Mouse (Mus musculus): ENCODE data around the gene Sgk2. TPM values are rescaled to one million over a fixed set of nuclear protein-coding genes. Genes with fewer than 3 reads are reported as not detected.

Gene Sgk2
- polyA plus RNA-seq, 1 experiment from 2014 or later: not detected

DNA sequence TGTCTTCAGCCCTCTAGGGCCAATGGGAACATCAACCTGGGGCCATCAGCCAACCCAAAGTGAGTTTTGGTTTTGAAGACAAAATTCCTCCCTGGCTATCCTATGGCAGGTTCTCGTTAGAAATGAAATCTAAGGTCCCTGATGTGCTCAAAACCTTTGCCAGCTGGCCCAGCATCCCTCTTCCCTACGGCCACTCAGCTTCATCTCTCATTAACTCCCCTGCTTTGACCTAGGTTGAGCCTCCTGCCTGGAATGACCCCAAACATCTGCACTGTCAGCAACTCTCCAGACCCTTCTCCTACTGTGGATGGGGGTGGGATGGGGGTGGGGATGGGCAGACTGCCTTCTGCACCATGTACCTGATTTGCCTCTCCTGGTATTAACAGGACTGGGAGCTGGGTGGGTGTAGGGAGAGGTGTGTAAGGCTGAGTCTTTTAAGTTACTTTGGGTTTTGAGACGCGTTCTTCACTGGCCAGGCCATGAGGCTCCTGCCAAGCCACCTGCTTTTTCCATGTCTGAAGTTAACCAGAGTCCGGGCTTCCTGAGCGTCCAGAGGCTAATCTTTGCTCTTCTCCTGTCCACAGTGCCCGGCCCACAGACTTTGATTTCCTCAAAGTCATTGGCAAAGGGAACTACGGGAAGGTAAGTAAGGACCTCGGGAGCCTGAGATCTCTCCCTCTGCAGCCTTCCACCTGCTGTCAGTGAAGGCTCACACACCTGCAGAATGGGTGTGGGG, 6.9 kb downstream of the Sgk2 start:
- Histone ChIP-seq H3K4me1 (peaks cover 5% of the 10 kb centered on the region; the same call in 1 of the 2 replicates), H3K4me2 (replicated peaks) (no peak overlapping the region), H3K27me3 (0 out of 2 replicates have a peak, but pooled peaks cover 3% of the 10 kb centered on the region), H3K9ac (no peak overlapping the region), H3K4me3 (no peak overlapping the region), H3K9me3 (replicated peaks) (no peaks in the 10 kb centered on the region), H3K36me3 (no peaks in the 10 kb centered on the region), H3K27ac (no peak overlapping the region)
- WGBS: 83% methylated on average over 9 of the region's 9 CpGs
- no peak for ATAC-seq (ENCODE audit: low FRiP score)

DNA sequence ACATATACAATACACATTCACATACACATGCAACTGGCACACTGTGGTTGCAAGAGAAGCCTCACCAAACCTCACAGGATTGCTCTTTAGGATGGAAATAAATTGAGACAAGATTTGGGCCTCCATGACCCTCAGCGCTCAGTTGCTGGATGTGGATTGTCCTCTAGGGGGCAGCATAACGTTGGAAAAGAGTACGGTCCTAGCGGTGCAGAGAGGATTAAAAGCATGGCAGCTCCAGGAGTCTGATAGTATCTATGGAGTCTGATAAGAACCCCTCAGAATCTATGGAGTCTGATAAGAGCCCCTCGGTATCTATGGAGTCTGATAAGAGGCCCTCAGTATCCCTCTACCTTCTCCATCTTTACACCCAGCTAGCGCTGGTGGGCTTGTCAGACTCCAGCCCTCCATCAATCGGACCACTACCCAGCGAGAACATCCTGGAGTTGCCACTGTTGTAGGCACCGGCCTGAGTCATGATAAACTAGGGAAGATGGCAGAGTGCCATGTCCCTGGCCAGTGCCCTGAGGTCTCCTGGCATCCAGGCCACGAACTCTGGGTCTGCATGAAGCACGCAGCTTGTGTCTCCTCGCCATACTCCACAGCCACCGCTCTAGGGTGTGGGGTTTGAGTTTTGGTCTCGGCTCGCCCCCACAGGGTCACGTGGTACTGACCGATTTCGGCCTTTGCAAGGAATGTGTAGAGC, 11.5 kb downstream of the Sgk2 start:
- no peaks in the 10 kb centered on the region for H3K36me3 ChIP-seq
- peaks cover 5% of the 10 kb centered on the region; the same call in 1 of the 2 replicates for H3K4me1 ChIP-seq
- H3K4me2 ChIP-seq (replicated peaks): peak overlapping the region; percentile 39
- H3K9ac ChIP-seq: no peak overlapping the region
- no peak overlapping the region for H3K27ac ChIP-seq
- peak; percentile 56 for ATAC-seq (ENCODE audit: low FRiP score)
- no peaks in the 10 kb centered on the region for H3K9me3 ChIP-seq (replicated peaks)
- H3K4me3 ChIP-seq: peak overlapping the region; percentile 12
- 29% methylated on average over 18 of the region's 18 CpGs for whole genome bisulfite sequencing
- H3K27me3 ChIP-seq: 0 out of 2 replicates have a peak, but pooled peaks cover 3% of the 10 kb centered on the region

DNA sequence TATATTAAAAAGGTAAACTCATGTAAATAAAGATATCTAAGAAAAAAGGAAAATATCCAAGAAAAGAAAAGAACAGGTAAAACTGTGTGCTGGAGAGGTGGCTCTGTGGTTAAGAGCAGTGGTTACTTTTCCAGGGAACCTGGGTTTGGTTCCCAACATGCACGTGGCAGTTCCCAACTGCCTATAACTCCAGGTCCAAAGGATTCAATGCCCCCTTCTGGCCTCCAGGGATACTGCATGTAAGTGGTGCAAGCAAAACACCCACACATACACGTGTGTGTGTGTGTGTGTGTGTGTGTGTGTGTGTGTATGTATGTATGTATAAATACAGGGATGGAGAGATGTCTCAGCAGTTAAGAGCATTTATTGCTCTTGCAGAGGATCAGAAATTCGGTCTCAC, 12.6 kb downstream of the Sgk2 start:
- H3K27ac ChIP-seq: no peak overlapping the region
- no peak for ATAC-seq (ENCODE audit: low FRiP score)
- peaks cover 5% of the 10 kb centered on the region; the same call in 1 of the 2 replicates for H3K4me1 ChIP-seq
- 39% methylated on average over 3 of the region's 3 CpGs for WGBS
- H3K9me3 ChIP-seq (replicated peaks): no peaks in the 10 kb centered on the region
- H3K9ac ChIP-seq: no peak overlapping the region
- H3K4me3 ChIP-seq: no peak overlapping the region
- H3K4me2 ChIP-seq (replicated peaks): no peak overlapping the region
- H3K27me3 ChIP-seq: no peaks in the 10 kb centered on the region
- H3K36me3 ChIP-seq: no peaks in the 10 kb centered on the region

DNA sequence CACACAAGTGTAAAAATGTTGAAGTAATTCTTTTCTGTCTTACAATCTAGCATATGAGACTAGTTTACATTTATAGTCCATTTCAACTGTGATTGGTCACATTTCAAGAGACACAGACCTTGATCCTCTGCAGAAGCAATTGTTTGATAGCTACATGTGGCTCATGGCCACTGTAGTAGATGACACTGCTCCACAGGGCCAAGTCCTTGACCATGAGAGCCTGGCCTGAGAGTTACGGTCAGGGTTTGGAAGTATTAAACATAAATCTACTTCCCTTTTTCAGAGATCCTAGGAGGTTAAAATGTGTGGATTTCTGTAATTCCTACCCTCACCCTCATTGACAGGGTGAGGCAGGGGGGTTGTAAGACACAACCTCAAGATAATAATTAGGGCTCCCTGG, 13.9 kb downstream of the Sgk2 start:
- H3K4me2 ChIP-seq (replicated peaks): no peak overlapping the region
- 95% methylated on average over 1 of the region's 1 CpGs for WGBS
- no peak for ATAC-seq (ENCODE audit: low FRiP score)
- H3K4me3 ChIP-seq: no peak overlapping the region
- peaks cover 5% of the 10 kb centered on the region; the same call in 1 of the 2 replicates for H3K4me1 ChIP-seq
- no peaks in the 10 kb centered on the region for H3K9me3 ChIP-seq (replicated peaks)
- H3K9ac ChIP-seq: no peak overlapping the region
- no peaks in the 10 kb centered on the region for H3K36me3 ChIP-seq
- H3K27me3 ChIP-seq: no peaks in the 10 kb centered on the region
- H3K27ac ChIP-seq: no peak overlapping the region

DNA sequence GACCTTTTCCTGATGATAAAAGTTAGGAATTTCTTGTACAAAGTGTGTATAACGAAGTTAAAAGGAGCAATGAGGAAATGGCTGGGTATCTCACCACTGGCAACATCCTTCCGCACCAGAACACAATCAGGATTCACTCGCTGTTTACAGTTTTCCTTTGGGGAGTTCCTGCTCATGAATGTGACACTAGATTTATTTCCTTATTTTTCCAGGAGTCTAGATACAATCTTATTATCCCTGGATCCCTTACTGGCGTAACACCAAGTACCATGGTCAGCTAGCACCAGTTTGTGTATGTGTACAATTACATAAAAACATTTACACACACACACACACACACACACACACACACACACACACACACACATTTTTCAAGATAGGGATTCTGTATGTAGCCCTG, 20.2 kb downstream of the Sgk2 start:
- ATAC-seq (ENCODE audit: low FRiP score): no peak
- no peaks in the 10 kb centered on the region for H3K4me1 ChIP-seq
- no peaks in the 10 kb centered on the region for H3K27me3 ChIP-seq
- no peak overlapping the region for H3K4me2 ChIP-seq (replicated peaks)
- WGBS: 80% methylated on average over 4 of the region's 4 CpGs
- H3K4me3 ChIP-seq: no peak overlapping the region
- H3K9ac ChIP-seq: no peak overlapping the region
- H3K27ac ChIP-seq: no peak overlapping the region
- H3K9me3 ChIP-seq (replicated peaks): no peaks in the 10 kb centered on the region
- no peaks in the 10 kb centered on the region for H3K36me3 ChIP-seq

DNA sequence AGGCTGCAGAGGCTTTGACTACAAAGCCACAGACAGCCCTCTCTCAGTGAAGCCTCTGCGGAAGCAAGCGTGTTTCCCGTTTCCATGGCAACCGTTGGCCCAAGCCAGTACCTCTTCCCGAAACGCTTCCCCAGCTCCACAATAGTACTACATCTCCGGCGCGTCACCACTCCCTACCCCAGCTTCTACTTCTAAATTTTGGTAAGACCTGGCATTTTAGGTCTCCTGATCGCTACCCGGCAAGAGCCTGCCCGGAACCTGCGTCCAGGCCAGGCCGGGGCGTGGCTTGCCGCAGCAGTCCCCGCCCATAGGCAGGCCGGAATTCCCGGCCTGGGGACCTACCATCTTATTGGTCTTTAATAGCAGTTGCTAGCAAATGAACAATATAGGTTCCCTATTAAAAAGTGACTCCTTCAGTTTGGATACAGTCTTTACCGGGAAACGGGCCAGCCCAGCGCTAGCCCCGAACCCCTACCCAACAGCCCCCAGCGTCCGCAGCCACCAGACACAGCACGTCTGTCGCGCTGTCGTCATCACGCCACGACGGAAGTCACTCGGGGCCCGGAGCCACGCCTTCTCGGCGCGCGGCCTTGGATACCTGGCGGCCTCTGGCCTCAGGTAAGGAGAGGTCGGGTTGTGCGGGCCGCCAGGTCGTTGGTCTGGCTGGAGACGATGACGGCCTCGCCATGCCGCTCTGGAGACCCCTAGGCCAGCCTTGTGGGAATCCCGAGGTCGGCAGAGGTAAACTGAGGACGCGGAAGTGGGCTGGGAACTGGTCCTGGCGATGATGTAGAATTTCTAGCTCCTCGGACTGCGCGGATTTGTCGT, 30.0 kb downstream of the Sgk2 start, which contains the start of gene Ift52:
TSS of gene Ift52 (plus strand) at position 439 of the 828 bp plus-strand sequence.
- Histone ChIP-seq H3K4me1 (peaks cover 10% of the 10 kb centered on the region), H3K9ac (peak within 1 kb of the TSS; percentile 70), H3K27me3 (no peaks in the 10 kb centered on the region), H3K36me3 (no peaks in the 10 kb centered on the region), H3K9me3 (replicated peaks) (no peaks in the 10 kb centered on the region), H3K4me2 (replicated peaks) (peak within 1 kb of the TSS; percentile 50), H3K4me3 (peak within 1 kb of the TSS; percentile 67), H3K27ac (peak within 1 kb of the TSS; percentile 72)
- peak; percentile 97 for ATAC-seq (ENCODE audit: low FRiP score)
- WGBS: under 1% methylated on average over 57 of the region's 57 CpGs

DNA sequence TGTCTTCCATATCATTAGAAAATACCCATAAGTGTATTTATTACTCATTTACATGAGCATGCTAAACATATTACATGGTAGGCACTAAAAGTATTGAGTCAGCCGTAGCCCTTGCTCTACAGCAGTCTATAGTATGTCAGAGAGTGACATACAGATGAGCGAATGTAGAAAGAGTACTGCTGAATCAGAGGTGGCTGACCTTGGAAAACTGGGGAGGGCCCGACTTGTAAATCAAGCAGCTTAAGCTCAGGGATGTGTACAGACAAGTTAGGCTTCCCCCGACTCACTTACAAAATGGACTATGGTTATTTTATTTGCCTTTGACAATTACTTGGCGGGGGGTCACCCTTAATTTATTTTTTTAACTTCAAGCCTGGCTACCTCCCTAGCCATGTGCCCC, 44.2 kb downstream of the Sgk2 start:
- Histone ChIP-seq H3K4me2 (replicated peaks) (no peak overlapping the region), H3K36me3 (peaks cover 83% of the 10 kb centered on the region)

DNA sequence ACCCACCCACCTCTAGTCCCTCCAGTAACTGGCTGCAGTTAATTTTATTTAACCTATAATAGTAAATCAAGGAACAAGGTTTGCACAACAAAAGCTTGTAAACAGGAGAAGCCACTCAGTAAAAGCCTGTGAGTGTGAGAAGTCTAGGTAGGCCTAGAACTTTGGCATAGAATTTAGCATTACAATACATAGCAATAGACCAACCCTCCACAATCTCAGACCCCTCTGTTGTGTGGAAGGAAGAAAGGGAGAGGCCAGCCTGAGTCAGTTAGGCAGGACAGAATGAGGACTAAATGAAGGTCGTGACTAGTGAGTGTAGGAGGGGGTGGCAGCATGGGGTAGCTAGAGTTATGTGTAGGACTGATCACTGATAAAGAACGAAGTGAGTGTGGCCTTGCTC, 44.6 kb downstream of the Sgk2 start:
- no peak for ATAC-seq (ENCODE audit: low FRiP score)
- Histone ChIP-seq H3K4me2 (replicated peaks) (no peak overlapping the region), H3K9ac (no peak overlapping the region), H3K27ac (no peak overlapping the region), H3K4me1 (no peaks in the 10 kb centered on the region), H3K4me3 (no peak overlapping the region), H3K9me3 (replicated peaks) (no peaks in the 10 kb centered on the region), H3K27me3 (no peaks in the 10 kb centered on the region), H3K36me3 (peaks cover 83% of the 10 kb centered on the region)
- 68% methylated on average over 2 of the region's 2 CpGs for WGBS

More for the DNA sequence above, 44.2 kb downstream of the Sgk2 start:
- Histone ChIP-seq H3K9ac (no peak overlapping the region), H3K9me3 (replicated peaks) (no peaks in the 10 kb centered on the region), H3K4me3 (no peak overlapping the region), H3K27ac (no peak overlapping the region), H3K4me1 (no peaks in the 10 kb centered on the region), H3K27me3 (no peaks in the 10 kb centered on the region)
- ATAC-seq (ENCODE audit: low FRiP score): no peak
- 91% methylated on average over 5 of the region's 5 CpGs for WGBS

DNA sequence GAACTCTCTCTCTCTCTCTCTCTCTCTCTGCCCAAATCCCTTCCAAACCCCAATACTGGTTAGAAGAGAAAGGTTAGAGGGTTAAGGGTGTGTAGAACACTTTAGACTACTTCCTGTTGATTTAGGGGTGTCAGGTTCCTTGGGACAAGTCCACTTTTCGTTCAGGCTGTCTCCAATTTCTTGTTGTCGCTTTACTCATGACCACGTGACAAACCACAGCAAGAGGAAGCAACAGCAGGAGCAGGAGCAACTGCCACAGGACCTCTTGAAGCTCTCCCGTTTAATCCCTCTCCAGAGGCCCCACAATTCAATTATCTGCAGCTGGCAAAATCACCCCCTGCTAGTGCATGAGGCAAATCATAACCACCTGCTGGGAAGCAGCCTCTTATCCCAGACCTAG, 45.5 kb downstream of the Sgk2 start:
- peaks cover 83% of the 10 kb centered on the region for H3K36me3 ChIP-seq
- no peak for ATAC-seq (ENCODE audit: low FRiP score)
- 60% methylated on average over 4 of the region's 4 CpGs for WGBS

DNA sequence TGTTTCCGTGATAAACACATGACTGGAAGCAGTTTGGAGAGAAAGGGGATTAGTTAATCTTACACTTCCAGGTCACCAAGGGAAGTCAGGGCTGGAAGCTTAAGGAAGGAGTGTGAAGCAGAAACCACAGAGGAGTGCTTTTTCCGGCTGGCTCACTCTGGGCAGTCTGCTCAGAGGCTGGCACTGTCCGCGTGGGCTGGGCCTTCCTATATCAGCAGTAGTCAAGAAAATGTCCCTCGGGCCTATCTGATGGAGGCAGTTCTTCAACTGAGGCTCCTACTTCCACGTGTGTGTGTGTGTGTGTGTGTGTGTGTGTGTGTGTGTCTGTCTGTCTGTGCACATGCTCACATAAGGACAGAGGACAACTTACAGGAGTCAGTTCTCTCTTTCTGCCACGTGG, 52.8 kb downstream of the Sgk2 start:
- Histone ChIP-seq H3K9ac (no peak overlapping the region), H3K4me3 (no peak overlapping the region), H3K9me3 (replicated peaks) (no peaks in the 10 kb centered on the region), H3K27me3 (no peaks in the 10 kb centered on the region), H3K27ac (no peak overlapping the region), H3K4me2 (replicated peaks) (no peak overlapping the region), H3K36me3 (peaks cover 90% of the 10 kb centered on the region), H3K4me1 (no peaks in the 10 kb centered on the region)
- ATAC-seq (ENCODE audit: low FRiP score): no peak
- WGBS: 89% methylated on average over 7 of the region's 7 CpGs

More for the DNA sequence above, 45.5 kb downstream of the Sgk2 start:
- Histone ChIP-seq H3K4me3 (no peak overlapping the region), H3K4me2 (replicated peaks) (no peak overlapping the region), H3K27ac (no peak overlapping the region), H3K9ac (no peak overlapping the region), H3K4me1 (no peaks in the 10 kb centered on the region), H3K9me3 (replicated peaks) (no peaks in the 10 kb centered on the region), H3K27me3 (no peaks in the 10 kb centered on the region)

DNA sequence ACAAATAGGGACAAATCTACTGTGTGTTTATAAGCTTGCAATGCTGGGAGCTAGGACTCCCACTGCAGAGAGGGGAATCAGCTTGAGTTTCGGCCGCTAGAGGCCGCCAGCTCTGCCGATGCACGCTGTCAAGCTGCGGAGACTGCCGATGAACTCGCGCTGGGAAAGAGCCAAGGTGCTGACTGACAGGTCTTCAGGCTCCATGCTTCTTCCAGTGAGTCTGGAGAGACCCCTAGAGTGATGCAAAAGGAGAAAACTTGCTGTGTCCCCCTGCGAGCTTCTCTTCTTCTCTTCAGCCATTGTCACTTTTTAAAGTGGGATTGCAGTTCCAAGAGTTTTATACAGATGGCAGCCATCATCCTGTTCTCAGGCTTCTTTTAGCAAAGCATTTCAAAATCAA, 61.0 kb downstream of the Sgk2 start:
- no peaks in the 10 kb centered on the region for H3K27me3 ChIP-seq
- H3K36me3 ChIP-seq: peaks cover 42% of the 10 kb centered on the region
- H3K4me3 ChIP-seq: no peak overlapping the region
- no peaks in the 10 kb centered on the region for H3K9me3 ChIP-seq (replicated peaks)
- no peaks in the 10 kb centered on the region for H3K4me1 ChIP-seq
- WGBS: 5% methylated on average over 10 of the region's 10 CpGs
- no peak overlapping the region for H3K9ac ChIP-seq
- H3K27ac ChIP-seq: no peak overlapping the region
- H3K4me2 ChIP-seq (replicated peaks): peak overlapping the region; percentile 38
- ATAC-seq (ENCODE audit: low FRiP score): no peak

DNA sequence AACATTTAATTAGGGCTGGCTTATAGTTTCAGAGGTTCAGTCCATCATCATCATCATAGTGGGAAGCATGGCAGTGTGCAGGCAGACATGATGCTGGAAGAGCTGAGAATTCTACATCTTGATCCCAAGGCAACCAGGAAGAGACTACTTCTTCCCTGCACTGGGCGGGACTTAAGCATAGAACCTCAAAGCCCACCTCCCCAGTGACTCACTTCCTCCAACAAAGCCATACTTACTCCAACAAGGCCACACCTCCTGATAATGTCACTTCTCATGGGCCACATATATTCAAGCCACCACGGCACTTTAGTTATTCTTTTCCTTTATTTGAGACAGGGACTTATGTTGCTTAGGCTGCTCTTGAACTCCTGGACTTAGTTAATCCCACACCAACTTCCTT, 62.0 kb downstream of the Sgk2 start:
- Histone ChIP-seq H3K36me3 (peaks cover 34% of the 10 kb centered on the region), H3K27me3 (no peaks in the 10 kb centered on the region), H3K27ac (no peak overlapping the region), H3K4me3 (no peak overlapping the region), H3K9ac (no peak overlapping the region), H3K4me1 (peaks cover 5% of the 10 kb centered on the region), H3K9me3 (replicated peaks) (no peaks in the 10 kb centered on the region), H3K4me2 (replicated peaks) (no peak overlapping the region)
- no peak for ATAC-seq (ENCODE audit: low FRiP score)
- WGBS: 97% methylated on average over 2 of the region's 2 CpGs
